Mouse (Mus musculus) gastrocnemius, postnatal 36 days (tissue): ENCODE measurements around the gene Impdh2. TPM values are rescaled to one million over a fixed set of nuclear protein-coding genes. Genes with fewer than 3 reads are reported as not detected.

Source experiments
- DNase-seq, 2 experiments: peaks; one replicate each; pipeline ENCODE4 v3.0.0; 2022
- intact Hi-C: fragments of 180-260 bp; cut with DNase I; formaldehyde crosslinking; loops from one replicate; pipeline ENCODE4 v1.15.1; 2025
- total RNA-seq, 2 experiments: library from RNA; stranded (reverse); gene quantifications; 2 replicates each; pipeline ENCODE4 v1.2.3; 2021

Gene Impdh2
- total RNA-seq, 2 experiments from 2014 or later, result 47.6 to 58.0 TPM

DNA sequence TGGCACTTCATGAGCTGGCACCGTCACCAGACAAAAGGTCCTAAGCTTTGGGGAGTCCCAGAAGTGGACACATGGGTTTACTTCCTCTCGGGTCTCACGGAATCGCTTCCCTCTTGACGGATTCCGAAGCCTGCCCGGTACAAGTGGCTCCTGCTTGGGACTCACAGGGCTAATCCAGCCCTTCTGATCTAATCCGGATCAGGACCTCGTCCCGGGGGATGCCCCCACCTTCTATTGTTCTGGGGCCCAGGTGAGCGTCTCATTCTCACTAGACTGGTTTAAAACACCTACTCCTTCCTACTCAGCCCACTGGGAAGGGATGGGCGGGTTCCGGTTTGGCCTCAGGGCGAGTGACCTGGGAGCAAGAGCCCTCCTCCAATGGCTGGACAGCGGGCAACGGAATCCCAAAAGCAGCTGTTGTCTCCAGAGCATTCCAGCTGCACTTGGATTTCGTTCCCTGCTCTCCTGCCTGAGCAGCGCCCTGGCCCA is 7.9 kb downstream of the Impdh2 start:
- intact Hi-C loops, result loop anchor here (5.0 kb wide), 1 partner anchor 51 kb away; the partner anchor contains the start of gene Qrich1

DNA sequence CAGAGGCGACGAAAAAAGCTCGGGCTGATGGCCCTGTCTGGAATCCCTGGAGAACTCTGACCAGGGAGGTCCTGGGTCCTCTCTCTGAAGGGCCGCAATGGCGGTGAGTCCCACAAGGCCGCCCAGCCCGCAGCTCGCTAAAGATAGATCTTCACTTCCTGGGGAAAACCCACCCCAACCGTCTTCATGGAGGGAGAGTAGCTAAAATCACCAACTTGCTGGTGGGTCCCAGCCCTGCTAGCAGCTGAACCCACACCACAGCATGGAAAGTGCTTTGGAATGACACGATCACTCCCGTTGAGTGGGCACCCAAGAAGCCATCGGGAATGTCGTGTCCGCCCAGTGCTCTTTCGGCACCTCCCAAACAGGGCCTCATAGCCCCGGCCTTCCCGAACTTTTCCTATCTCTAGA is 8.4 kb downstream of the Impdh2 start:
- no peak for DNase-seq
- intact Hi-C loops, result loop anchor here (5.0 kb wide), 1 partner anchor 51 kb away; the partner anchor contains the start of gene Qrich1

More for the DNA sequence above, 7.9 kb downstream of the Impdh2 start:
- DNase-seq, result peak in 1 of 2 experiments; percentile 44

DNA sequence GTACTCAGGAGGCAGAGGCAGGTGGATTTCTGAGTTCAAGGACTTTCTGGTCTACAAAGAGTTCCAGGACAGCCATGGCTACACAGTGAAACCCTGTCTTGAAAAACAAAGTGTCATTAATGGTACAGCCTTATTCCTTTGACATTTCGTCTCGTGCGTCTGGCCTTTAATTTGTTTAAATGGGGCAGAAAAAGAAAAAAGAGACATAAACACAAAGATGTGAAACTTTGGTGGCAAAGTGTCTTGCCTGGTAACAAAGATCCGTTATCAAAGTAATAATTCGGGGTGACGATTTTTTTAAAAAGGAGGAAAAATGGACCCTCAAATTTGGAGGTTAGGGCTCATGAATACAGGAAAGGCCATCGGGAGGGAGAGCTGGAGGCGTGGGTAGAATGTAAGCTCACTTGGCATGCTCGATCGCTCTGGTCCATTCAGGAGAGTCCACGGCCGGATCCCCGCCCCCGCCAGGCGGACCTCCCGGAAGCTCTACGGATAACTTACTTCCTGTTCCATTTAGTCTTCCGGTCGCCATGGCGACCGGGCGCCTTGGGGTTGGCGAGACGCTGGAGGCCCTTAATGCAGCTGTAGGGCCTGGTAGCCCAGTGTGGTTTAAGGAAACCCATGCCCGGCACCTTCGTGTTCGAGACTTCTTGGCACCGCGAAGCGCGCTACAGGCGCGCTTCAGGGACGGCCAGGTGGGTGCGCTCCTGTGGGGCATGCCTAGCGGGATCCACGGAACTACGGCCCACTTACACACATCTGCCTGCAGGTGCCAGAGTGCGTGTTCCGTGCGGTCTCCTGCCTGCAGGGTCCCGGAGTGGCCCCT is 9.5 kb downstream of the Impdh2 start, which contains the start of gene Dalrd3:
Gene Dalrd3 (plus strand): TSS at position 506 of the 826 bp plus-strand sequence.
- DNase-seq, result peak; percentile 80 to 87
- intact Hi-C loops, result loop anchor here (5.0 kb wide), 1 partner anchor 52 kb away; the partner anchor contains the start of gene Qrich1

DNA sequence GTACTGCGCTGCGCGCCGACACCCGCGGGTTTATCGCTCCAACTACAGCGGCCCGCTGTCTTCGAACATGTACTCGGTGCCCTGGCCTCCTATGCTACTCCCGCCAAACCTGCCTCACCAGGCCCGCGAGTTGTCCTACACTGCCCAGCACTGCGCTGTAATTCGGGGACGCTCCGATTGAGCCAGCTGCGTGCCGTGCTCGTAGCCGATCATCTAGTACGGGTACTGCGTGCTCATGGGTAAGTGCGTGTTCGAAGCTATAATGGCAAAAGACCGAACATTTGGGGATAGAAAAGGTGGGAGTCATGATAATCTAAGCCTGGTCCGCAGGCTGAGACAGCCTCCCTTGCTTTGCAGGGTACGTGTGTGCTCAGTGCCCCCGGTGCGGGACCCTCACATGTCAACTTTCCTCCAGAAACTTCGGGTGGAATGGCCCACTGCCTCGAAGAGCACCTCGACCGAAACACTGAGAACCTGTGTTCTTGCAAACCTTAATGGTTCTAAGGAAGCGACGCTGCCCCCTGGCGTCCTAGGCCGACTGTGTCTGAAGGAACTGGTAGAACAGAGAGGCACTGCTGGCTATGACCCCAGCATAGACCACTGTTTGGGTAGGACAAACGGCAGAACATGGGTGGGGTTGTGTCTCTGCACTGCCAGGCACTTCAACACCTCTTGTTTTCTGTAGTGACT is 10.3 kb downstream of the Impdh2 start:
- DNase-seq, result peak; percentile 62 to 63
- intact Hi-C loops, result no loop called here

DNA sequence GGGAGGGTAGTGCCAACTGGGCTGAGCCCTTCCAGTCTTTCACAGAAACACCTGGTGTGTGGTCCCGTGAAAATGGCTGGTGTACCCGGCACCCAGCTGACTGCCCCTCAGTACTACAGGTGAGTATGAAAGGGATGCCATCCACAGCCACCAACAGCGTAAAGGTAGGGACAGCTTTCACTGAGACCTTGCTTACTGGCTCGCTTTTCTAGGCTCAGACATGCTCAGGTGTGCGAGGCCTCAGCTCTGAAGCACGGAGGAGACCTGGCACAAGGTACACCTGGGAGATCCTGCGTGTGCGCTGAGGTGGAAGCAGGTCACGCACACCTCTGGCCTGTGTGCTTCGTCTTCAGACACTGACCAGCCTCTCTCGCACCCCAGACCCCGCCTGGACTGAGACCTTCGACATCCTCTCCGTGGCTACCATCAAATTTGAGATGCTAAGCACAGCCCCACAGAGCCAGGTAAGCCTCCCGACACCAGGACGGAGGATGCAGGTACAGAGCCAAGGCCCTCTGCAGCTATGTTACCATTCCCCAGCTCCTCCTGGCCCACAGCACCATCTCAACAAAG is 11.4 kb downstream of the Impdh2 start:
- intact Hi-C loops, result no loop called here
- no peak for DNase-seq

DNA sequence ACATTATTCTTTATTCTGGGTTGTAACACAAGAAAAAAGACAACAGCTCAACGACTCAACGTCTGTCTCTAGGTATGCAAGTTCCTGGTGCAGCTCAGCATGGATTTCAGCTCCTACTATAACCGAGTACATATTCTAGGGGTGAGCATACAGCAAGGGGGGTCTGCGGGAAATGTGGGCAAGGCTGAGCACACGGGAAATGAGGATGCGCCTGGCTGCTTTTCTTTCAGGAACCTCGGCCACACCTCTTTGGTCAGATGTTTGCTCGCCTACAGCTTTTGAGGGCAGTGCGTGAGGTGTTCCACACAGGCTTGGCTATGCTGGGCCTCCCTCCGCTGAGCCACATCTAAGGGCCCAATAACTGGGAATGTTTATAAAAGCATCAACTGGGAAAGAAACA is 12.2 kb downstream of the Impdh2 start:
- DNase-seq, result no peak
- intact Hi-C loops, result no loop called here

DNA sequence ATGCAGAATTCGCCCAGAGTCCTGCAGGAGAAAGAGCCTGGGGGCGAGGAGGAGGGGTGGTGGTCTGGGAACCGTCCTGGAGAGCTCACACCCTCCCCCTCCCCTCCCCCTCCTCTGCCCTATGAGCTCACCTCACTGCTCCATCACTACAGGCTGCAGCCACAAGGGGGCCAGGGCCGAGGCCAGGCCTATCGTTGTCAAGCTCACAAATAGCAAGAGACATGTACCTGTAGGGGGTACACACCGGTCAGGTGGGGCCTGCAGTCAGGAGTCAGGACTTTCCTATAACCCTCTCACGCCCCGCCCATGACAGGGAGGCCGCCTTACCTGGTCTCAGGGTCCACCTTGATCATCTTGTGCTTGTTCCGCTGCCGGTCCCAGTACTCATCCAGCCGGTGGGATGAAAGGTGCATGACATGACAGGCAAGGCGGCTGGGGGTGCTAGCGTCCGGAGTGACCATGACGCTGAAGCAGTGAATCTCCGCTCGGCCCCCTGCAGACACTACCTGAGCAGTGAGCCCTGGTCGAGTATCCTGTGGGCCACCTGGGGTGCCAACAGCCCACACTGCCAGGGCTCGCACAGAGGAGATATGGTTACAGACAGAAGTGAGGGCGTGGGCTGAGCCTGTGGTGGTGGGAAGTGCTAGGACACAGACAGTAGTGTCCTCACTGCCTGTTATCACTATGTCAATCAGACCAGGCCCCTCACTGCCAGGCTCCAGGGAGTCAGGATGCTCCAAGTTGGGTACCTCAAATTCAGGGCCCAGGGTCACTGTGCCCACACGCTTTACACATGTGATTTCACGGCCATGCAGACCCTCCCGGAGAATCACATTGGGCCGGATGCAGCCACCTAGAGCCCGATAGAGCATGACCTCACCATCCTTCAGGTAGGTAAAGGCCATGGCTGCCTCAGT is 13.9 kb downstream of the Impdh2 start:
- intact Hi-C loops, result no loop called here
- DNase-seq, result no peak

DNA sequence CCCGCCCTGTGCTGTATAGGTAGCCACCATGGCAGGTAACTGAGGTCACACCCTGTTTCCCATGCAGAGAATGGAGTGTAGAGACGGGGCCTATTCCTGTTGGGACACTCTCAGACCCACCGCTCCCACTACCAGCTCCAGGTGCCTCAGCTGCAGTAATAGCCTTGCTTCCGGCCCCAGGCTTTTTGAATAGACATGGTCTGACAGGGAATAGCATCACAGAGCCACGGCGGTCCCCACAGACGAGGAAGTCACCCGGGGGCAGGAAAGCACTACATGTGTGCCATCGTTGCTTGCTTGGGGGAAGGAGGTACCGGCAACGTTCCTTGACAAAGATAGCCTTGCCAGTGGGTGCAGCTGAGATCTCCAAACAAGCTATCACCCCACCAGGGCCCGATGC is 14.8 kb downstream of the Impdh2 start:
- intact Hi-C loops, result no loop called here
- DNase-seq, result no peak

DNA sequence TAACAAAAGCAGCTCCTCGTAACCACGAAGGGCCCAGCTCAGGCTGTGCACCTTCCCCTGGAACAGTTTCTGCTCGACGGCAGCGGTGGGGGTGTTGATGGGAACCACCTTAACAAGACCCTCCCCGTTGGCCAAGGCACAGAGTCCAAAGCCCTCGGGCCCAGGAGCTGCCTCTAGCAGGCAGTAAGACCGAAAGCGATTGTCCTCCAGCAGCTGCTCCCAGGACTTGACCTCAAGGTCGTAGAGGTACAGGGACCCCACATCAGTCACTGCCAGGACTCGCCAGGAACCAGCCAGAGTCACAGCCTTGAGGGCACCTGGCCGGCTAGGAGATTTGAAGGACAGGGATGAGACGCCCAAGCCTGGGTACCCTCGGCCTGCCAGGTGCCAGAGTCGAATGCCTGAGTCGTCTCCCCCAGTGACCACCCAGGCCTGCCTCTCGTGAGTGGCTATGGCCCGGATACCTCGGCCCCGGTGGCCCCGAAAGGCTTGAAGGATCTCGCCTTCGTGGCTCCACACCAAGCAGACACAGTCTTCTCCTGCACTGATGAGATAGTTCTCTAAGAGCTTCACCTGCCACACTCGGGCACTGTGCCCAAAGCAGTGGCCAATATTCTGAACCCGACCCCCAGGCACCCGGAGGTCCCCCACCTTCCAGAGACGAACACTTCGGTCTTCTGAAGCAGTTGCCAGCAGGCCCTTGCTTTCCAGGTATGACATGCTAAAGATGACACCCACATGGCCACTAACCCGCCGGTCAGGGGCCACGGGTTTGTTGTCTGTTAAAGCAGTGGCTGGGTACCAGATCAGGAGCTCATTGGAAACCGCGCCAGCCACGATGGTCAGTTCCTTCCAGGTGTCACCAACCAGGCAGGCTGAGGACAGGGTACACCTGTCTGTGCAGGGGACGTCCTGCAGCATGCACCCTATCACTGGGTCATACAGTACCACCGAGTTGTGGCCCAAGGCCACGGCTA is 15.5 kb downstream of the Impdh2 start:
- intact Hi-C loops, result no loop called here
- no peak for DNase-seq

DNA sequence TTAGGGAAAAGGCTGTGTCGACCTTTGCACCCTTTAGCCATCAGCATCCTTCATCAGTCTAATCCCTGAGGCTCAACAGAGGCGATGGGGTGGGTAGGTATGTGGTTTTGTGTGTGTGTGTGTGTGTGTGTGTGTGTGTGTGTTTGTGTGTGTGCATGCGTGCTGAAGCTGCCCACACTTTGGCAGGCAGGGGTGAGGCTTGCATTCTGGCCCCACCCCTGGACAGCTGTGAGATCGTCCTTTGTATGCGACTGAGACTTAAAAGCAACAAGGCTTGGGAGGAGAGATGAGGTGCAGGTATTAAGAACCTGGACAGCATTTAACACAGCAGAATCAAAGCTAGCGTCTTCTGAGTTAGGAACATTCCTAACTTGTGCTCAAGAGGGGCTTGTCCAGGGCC is 16.9 kb downstream of the Impdh2 start:
- intact Hi-C loops, result no loop called here

DNA sequence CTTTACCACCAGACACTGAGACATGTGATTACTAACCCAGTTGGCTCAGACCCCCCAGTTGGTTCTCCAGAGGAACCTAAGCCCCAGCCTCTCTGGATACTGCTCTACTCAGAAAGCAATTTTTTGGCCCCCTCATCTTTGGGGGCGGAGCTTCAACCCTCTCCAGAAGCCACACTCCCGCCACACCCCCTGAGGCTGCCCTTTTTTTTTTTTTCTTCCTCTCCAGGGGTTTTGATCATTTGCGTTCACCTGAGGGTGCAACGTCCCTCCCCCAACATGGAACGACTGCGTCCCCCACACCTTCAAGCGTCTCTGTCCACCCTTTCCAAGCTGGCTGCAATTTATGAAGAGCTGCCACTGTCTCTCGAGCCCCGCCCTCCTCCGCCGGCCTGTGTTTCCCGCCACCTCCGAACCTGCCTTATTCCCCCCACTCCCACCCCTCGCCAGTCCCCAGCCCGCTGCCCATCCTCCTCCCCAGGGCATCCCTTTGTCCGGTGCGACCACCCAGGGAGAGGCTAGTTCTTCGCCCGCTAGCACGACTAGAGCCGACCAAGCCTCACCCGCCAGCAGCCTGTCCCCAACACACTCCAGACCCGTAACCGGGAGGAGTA is 18.0 kb downstream of the Impdh2 start:
- intact Hi-C loops, result no loop called here
- DNase-seq, result peak in 1 of 2 experiments; percentile 38

More for the DNA sequence above, 16.9 kb downstream of the Impdh2 start:
- DNase-seq, result no peak

DNA sequence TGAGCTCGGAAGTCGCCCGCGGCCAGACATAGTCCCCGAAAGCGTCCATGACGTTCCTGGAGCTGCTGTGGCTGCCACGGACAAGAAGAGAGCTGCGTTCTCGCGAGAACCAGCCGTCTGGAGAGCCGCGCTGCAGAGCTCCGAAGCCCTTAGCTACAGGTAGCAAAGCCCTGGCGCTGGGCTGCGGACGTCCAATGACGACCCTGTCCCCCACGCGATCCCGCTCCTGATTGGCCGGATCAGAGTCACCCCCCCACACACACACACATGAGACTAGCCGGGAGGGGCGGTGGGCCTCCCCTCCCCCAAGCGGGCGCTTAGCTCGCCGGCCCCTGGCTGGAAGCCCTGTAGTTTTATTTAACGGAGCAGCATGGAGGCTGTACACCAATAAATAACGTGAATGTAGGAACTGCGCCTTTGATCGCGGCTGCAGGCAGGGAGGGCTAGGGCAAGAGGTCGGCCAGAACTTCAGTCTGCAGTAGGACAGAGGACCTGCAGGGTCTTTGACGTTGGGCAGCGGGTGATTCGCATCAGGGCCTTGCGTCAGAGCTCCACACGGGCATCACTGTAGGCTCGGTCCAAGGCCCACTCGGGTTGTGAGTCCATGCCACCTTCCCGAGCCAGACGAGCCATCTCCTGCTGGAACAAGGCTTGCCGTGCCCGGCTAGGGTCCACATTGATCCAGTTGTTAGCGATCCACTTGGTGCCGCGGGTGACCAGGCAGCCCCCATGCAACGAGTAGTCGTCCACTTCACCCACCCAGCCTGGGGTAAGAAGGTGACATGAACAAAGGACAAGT is 18.7 kb downstream of the Impdh2 start, which contains the start of gene Wdr6:
Gene Wdr6 (minus strand): TSS at position 195 of the 799 bp plus-strand sequence.
- intact Hi-C loops, result no loop called here
- peak; percentile 84 to 86 for DNase-seq

DNA sequence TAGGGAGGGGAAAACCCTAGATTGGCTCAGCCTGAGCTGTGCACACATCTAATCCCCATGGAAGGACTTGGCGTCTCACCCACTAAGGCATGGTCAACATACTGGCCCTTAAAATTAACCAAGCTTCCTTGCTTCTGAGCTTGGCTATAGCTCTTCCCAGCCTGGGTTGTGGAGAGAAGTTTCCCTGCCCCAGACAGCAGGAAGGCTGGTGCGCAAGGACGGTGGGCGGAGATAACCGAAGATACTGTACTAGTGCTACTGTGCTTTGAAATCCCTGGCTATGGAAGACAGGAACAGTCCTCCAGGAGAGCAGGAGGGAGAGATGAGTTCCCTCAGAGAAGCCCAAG is 19.2 kb downstream of the Impdh2 start:
- no peak for DNase-seq
- intact Hi-C loops, result no loop called here

DNA sequence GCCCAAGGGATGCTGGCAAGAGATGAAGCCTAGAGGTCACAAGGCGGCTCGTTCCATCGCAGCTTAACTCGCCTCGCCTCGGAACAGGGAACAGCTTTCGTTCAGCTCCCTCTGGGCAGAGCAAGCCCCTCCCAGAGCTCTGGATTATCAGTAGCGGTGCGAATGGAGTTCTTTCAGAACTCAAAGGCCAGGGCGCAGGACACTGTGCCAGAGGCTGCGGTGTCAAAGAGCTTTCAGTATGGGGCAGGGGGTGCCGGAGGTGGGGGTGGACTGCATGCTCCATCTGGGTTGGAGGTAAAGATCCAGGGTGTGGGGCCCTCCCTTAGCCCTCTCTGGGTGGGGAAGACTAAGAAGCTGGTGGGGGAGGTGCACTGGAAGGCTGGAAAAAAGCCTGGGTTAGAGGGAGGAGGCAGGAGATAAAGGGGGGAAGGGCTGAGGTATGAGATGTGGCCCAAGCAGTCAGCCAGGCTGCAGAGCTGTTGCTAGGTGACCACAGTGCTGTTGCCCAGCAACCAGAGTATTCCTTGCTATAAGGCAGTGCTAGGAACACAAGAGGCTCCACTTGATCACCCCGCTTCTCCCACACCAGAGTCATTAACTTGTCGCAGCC is 27.6 kb downstream of the Impdh2 start:
- intact Hi-C loops, result loop anchor here (5.0 kb wide), 1 partner anchor 50 kb away; no protein-coding TSS in a partner anchor
- peak in 1 of 2 experiments; percentile 42 for DNase-seq

DNA sequence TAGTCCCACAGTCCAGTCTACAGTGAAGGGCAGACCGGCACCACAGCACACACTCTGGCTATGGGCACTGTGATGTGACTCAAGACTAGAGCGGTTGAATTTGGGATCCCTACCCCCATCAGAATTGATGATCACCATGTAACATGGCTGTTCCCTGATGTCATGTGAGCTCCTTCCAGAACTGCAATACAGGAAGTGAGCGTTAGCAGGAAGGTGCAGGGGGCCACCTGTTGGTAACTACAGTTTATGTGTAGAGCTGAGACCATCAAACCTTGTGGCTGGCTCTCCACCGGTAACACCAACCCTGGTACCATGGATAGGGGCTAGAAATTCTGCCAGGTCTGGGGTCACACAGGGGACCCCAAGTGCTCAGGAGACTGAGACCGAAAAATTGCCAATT is 29.1 kb downstream of the Impdh2 start:
- intact Hi-C loops, result loop anchor here (5.0 kb wide), 1 partner anchor 48 kb away; no protein-coding TSS in a partner anchor
- DNase-seq, result no peak

DNA sequence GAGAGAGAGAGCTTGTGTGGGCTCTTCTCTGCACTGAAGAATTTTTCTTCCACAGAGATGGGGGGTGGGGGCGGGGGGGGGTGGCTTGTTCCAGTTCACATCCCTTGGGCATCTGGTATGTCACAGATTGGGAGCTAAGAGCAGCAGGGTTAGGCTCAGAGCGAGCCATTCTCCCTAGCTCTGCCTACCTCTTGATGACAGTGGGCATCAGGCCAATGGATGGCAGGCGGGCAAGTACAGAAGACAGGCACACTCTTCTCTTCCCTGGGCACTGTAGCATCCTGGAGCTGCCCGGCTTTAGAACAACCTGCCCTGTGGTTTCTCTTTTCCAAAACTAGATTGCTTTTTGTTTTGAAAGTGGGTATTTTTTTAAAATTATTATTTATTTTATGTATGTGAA is 31.4 kb downstream of the Impdh2 start:
- no peak for DNase-seq
- intact Hi-C loops, result no loop called here

DNA sequence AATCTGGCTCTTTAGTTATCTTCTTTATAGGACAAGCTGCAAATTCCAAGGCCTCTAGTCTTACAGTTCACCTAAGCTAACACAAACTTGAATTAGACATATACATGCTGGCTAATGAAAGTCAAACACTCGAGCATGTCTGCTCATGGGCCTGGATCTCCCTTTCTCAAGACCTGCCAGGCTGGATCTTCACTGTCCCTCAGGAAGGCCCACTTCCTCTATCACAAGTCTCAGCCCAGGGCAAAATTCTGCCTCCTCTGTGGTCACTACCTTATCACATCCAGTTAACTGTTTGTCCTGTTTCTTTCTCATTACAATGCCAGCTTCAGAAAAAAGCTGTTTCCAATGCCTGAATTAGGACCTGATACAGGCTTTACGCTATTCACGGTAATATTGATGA is 34.3 kb downstream of the Impdh2 start:
- DNase-seq, result no peak
- intact Hi-C loops, result no loop called here
